Mouse (Mus musculus) heart, embryonic 15.5 days (tissue): ENCODE results near the gene Zfp609. TPM values are rescaled to one million over a fixed set of nuclear protein-coding genes. Genes with fewer than 3 reads are reported as not detected.
"Not testable (repeated sequence)": the region's sequence is repeated elsewhere in the genome, so short reads cannot be mapped to it uniquely, and the experiment has no call there.

Experiments used
- ATAC-seq: fragments of 200-750 bp; cut with Nextera tagmentation; replicated peaks from 2 replicates; pipeline ENCODE4 v1.8.0; 2017; ENCODE audit warnings: low read depth, moderate TSS enrichment; ENCODE audit not compliant: insufficient number of reproducible peaks, insufficient read depth, low FRiP score
- H3K27ac ChIP-seq: fragments of 300-500 bp; sonication (generic); 2 replicates; pipeline ENCODE4 v1.5.1; 2015; ENCODE audit warnings: mild to moderate bottlenecking, inconsistent platforms
- H3K27me3 ChIP-seq: fragments of 300-500 bp; sonication (generic); 2 replicates; pipeline ENCODE4 v1.6.1; 2015; ENCODE audit warnings: inconsistent platforms
- H3K36me3 ChIP-seq: fragments of 300-500 bp; sonication (generic); 2 replicates; pipeline ENCODE4 v1.6.1; 2015; ENCODE audit warnings: mild to moderate bottlenecking, inconsistent platforms
- H3K4me1 ChIP-seq: fragments of 300-500 bp; sonication (generic); replicated peaks from 2 replicates; pipeline ENCODE4 v1.6.1; 2015; ENCODE audit warnings: inconsistent platforms
- H3K4me2 ChIP-seq: fragments of 300-500 bp; sonication (generic); 2 replicates; pipeline ENCODE4 v1.6.1; 2015; ENCODE audit warnings: inconsistent platforms, mild to moderate bottlenecking, moderate library complexity
- H3K4me3 ChIP-seq: fragments of 300-500 bp; sonication (generic); 2 replicates; pipeline ENCODE4 v1.5.1; 2015; ENCODE audit warnings: mild to moderate bottlenecking, inconsistent platforms
- H3K9ac ChIP-seq: fragments of 300-500 bp; sonication (generic); 2 replicates; pipeline ENCODE4 v1.6.1; 2015; ENCODE audit warnings: mild to moderate bottlenecking, inconsistent platforms
- H3K9me3 ChIP-seq: fragments of 300-500 bp; sonication (generic); replicated peaks from 2 replicates; pipeline ENCODE4 v1.6.1; 2016; ENCODE audit warnings: inconsistent platforms
- WGBS: fragments of 180-500 bp; shearing (Covaris S2); methylation state at CpG from one replicate; pipeline ENCODE4 v1.1.7; 2015; ENCODE audit warnings: mixed read lengths; 5-methylcytosine and 5-hydroxymethylcytosine counted together
- polyA plus RNA-seq: library from polyadenylated mRNA; unstranded; fragments of >200 nt; fragmentation: Nextera tagmentation; extraction: Ambion mirVana; gene quantifications from 2 replicates; pipeline ENCODE4 v1.2.1, GENCODE M21; 2015

Gene Zfp609
- polyA plus RNA-seq, 1 experiment from 2014 or later, result 4.9 TPM

- no peak within 1 kb of the TSS for H3K4me2 ChIP-seq
- H3K4me1 ChIP-seq, result peaks cover 14% of the 10 kb centered on the region
- no peaks in the 10 kb centered on the region for H3K27me3 ChIP-seq
- H3K4me3 ChIP-seq, result no peak within 1 kb of the TSS
- H3K36me3 ChIP-seq, result no peaks in the 10 kb centered on the region
- H3K9me3 ChIP-seq, result no peaks in the 10 kb centered on the region
- WGBS, result 92% methylated on average over 8 of the region's 8 CpGs
- H3K27ac ChIP-seq, result no peak within 1 kb of the TSS
- ATAC-seq, result no peak
- H3K9ac ChIP-seq, result no peak within 1 kb of the TSS
Observed at GRCm38 (mm10) chr9:65667701-65668100, 159.7 kb downstream of the Zfp609 start, which contains the start of gene Oaz2. Gene Oaz2, plus strand, starts transcription at chr9:65668001.

GRCm38 (mm10) chr9:65666042-65666441 is 161.3 kb downstream of the Zfp609 start:
- H3K36me3 ChIP-seq, result no peaks in the 10 kb centered on the region
- no peak overlapping the region for H3K4me2 ChIP-seq
- H3K9ac ChIP-seq, result no peak overlapping the region
- ATAC-seq, result no peak
- no peak overlapping the region for H3K4me3 ChIP-seq
- H3K27ac ChIP-seq, result no peak overlapping the region
- WGBS, result 12% methylated on average over 5 of the region's 5 CpGs
- H3K27me3 ChIP-seq, result no peaks in the 10 kb centered on the region
- H3K4me1 ChIP-seq, result peaks cover 7% of the 10 kb centered on the region
- H3K9me3 ChIP-seq, result no peaks in the 10 kb centered on the region

- Histone ChIP-seq H3K4me2 (no peak overlapping the region), H3K27me3 (no peaks in the 10 kb centered on the region), H3K4me1 (peaks cover 10% of the 10 kb centered on the region), H3K9ac (no peak overlapping the region), H3K4me3 (no peak overlapping the region), H3K9me3 (no peaks in the 10 kb centered on the region), H3K27ac (no peak overlapping the region), H3K36me3 (no peaks in the 10 kb centered on the region)
- WGBS, result 3% methylated on average over 3 of the region's 3 CpGs
- ATAC-seq, result no peak
Observed at GRCm38 (mm10) chr9:65664163-65664562, 163.2 kb downstream of the Zfp609 start.

GRCm38 (mm10) chr9:65661493-65661892 is 165.9 kb downstream of the Zfp609 start:
- Histone ChIP-seq H3K4me3 (no peak overlapping the region), H3K27ac (no peak overlapping the region), H3K4me2 (no peak overlapping the region), H3K9ac (no peak overlapping the region), H3K9me3 (no peaks in the 10 kb centered on the region), H3K4me1 (peaks cover 10% of the 10 kb centered on the region), H3K27me3 (no peaks in the 10 kb centered on the region), H3K36me3 (no peaks in the 10 kb centered on the region)
- ATAC-seq, result no peak
- 67% methylated on average over 1 of the region's 1 CpGs for WGBS

GRCm38 (mm10) chr9:65661029-65661428 is 166.3 kb downstream of the Zfp609 start:
- Histone ChIP-seq H3K9ac (no peak overlapping the region), H3K4me1 (peaks cover 7% of the 10 kb centered on the region), H3K36me3 (no peaks in the 10 kb centered on the region), H3K4me3 (no peak overlapping the region), H3K9me3 (no peaks in the 10 kb centered on the region), H3K27ac (no peak overlapping the region), H3K27me3 (no peaks in the 10 kb centered on the region), H3K4me2 (no peak overlapping the region)
- 0 out of 2 replicates have a peak, but pooled peaks have one; percentile 37 for ATAC-seq
- WGBS, result 57% methylated on average over 5 of the region's 5 CpGs

GRCm38 (mm10) chr9:65657218-65657617 is 170.1 kb downstream of the Zfp609 start:
- no peak overlapping the region for H3K4me3 ChIP-seq
- H3K27me3 ChIP-seq, result no peaks in the 10 kb centered on the region
- WGBS, result 76% methylated on average over 3 of the region's 3 CpGs
- peaks cover 13% of the 10 kb centered on the region for H3K4me1 ChIP-seq
- H3K27ac ChIP-seq, result no peak overlapping the region
- H3K9ac ChIP-seq, result no peak overlapping the region
- H3K9me3 ChIP-seq, result no peaks in the 10 kb centered on the region
- H3K36me3 ChIP-seq, result no peaks in the 10 kb centered on the region
- no peak overlapping the region for H3K4me2 ChIP-seq
- no peak for ATAC-seq

GRCm38 (mm10) chr9:65655540-65655939 is 171.8 kb downstream of the Zfp609 start:
- 73% methylated on average over 8 of the region's 8 CpGs for WGBS

GRCm38 (mm10) chr9:65654700-65655237 is 172.6 kb downstream of the Zfp609 start:
- no peak overlapping the region for H3K9ac ChIP-seq
- 67% methylated on average over 3 of the region's 3 CpGs for WGBS
- no peaks in the 10 kb centered on the region for H3K9me3 ChIP-seq
- H3K27ac ChIP-seq, result no peak overlapping the region
- ATAC-seq, result no peak
- no peak overlapping the region for H3K4me2 ChIP-seq
- H3K36me3 ChIP-seq, result no peaks in the 10 kb centered on the region
- H3K4me3 ChIP-seq, result no peak overlapping the region
- H3K27me3 ChIP-seq, result no peaks in the 10 kb centered on the region
- peaks cover 18% of the 10 kb centered on the region for H3K4me1 ChIP-seq

More at GRCm38 (mm10) chr9:65655540-65655939, 171.8 kb downstream of the Zfp609 start:
- no peaks in the 10 kb centered on the region for H3K9me3 ChIP-seq
- H3K36me3 ChIP-seq, result no peaks in the 10 kb centered on the region
- no peak for ATAC-seq
- peaks cover 11% of the 10 kb centered on the region for H3K4me1 ChIP-seq
- no peak overlapping the region for H3K27ac ChIP-seq
- no peak overlapping the region for H3K4me3 ChIP-seq
- no peak overlapping the region for H3K4me2 ChIP-seq
- no peak overlapping the region for H3K9ac ChIP-seq
- H3K27me3 ChIP-seq, result no peaks in the 10 kb centered on the region

GRCm38 (mm10) chr9:65653741-65654140 is 173.6 kb downstream of the Zfp609 start:
- Histone ChIP-seq H3K27ac (no peak overlapping the region), H3K4me2 (no peak overlapping the region), H3K9ac (no peak overlapping the region), H3K4me1 (peaks cover 28% of the 10 kb centered on the region), H3K9me3 (no peaks in the 10 kb centered on the region), H3K4me3 (no peak overlapping the region), H3K27me3 (no peaks in the 10 kb centered on the region), H3K36me3 (no peaks in the 10 kb centered on the region)
- WGBS, result 89% methylated on average over 4 of the region's 4 CpGs
- ATAC-seq, result no peak

GRCm38 (mm10) chr9:65651957-65652356 is 175.4 kb downstream of the Zfp609 start:
- peaks cover 37% of the 10 kb centered on the region for H3K4me1 ChIP-seq
- H3K9me3 ChIP-seq, H3K4me3 ChIP-seq, H3K9ac ChIP-seq, H3K4me2 ChIP-seq, H3K27me3 ChIP-seq, ATAC-seq, H3K36me3 ChIP-seq, H3K27ac ChIP-seq: not testable (repeated sequence)
- 96% methylated on average over 1 of the region's 1 CpGs for WGBS

GRCm38 (mm10) chr9:65649997-65650396 is 177.4 kb downstream of the Zfp609 start:
- no peak for ATAC-seq
- Histone ChIP-seq H3K36me3 (no peaks in the 10 kb centered on the region), H3K27me3 (no peaks in the 10 kb centered on the region), H3K4me2 (no peak overlapping the region), H3K4me1 (peaks cover 52% of the 10 kb centered on the region), H3K9ac (no peak overlapping the region), H3K4me3 (no peak overlapping the region), H3K9me3 (no peaks in the 10 kb centered on the region), H3K27ac (peak overlapping the region; percentile 35)
- WGBS, result 12% methylated on average over 1 of the region's 1 CpGs

GRCm38 (mm10) chr9:65648730-65649129 is 178.6 kb downstream of the Zfp609 start:
- no peak overlapping the region for H3K4me3 ChIP-seq
- H3K27ac ChIP-seq, result peak overlapping the region; percentile 25; the same call in 1 of the 2 replicates
- H3K4me2 ChIP-seq, result no peak overlapping the region
- no peak for ATAC-seq
- WGBS, result 77% methylated on average over 13 of the region's 13 CpGs
- peaks cover 50% of the 10 kb centered on the region for H3K4me1 ChIP-seq
- H3K36me3 ChIP-seq, result no peaks in the 10 kb centered on the region
- no peak overlapping the region for H3K9ac ChIP-seq
- no peaks in the 10 kb centered on the region for H3K9me3 ChIP-seq
- no peaks in the 10 kb centered on the region for H3K27me3 ChIP-seq
